Mouse (Mus musculus): ENCODE measurements around the gene Kif6. TPM values are rescaled to one million over a fixed set of nuclear protein-coding genes. Genes with fewer than 3 reads are reported as not detected.

Kif6 gene
- polyA plus RNA-seq, 1 experiment from 2014 or later = 2.7 TPM

DNA sequence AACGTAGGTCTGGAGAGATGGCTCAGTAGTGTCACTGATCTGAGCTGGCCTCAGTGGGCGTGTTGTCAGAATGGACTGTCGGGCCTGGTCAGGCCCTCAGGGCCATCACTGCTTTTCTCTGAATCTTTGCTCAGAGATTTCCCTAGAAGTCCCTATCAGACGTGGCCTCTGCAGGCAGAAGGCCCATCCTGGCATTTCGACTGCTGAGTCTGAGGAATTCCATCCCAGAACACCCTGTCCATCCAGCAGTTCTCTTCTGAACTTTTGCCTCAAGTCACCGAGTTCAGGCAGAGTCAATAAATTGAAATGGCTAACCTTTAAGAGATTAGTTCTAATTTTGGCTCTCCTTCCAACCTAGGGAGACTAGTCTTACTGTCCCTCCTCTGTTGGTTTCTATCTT is 119.1 kb downstream of the Kif6 start:
- Histone ChIP-seq H3K4me1 (ENCODE audit: control insufficient read depth, insufficient read depth, low read length) (0 out of 2 replicates have a peak, but pooled peaks cover 3% of the 10 kb centered on the region), H3K9me3 (ENCODE audit: control insufficient read depth, low read depth, low read length) (no peaks in the 10 kb centered on the region), H3K4me2 (replicated peaks; ENCODE audit: low read depth, low read length) (no peak overlapping the region), H3K27ac (ENCODE audit: low read length) (no peak overlapping the region), H3K27me3 (ENCODE audit: control insufficient read depth, insufficient read depth, low read length) (no peaks in the 10 kb centered on the region), H3K4me3 (ENCODE audit: low read depth, low read length) (no peak overlapping the region), H3K9ac (replicated peaks; ENCODE audit: low read depth, low read length) (no peak overlapping the region), H3K36me3 (ENCODE audit: control insufficient read depth, insufficient read depth, low read length) (no peaks in the 10 kb centered on the region)
- WGBS = 82% methylated on average over 6 of the region's 6 CpGs
- no peak for ATAC-seq (ENCODE audit: insufficient number of reproducible peaks, insufficient read depth, low FRiP score, low read depth)

DNA sequence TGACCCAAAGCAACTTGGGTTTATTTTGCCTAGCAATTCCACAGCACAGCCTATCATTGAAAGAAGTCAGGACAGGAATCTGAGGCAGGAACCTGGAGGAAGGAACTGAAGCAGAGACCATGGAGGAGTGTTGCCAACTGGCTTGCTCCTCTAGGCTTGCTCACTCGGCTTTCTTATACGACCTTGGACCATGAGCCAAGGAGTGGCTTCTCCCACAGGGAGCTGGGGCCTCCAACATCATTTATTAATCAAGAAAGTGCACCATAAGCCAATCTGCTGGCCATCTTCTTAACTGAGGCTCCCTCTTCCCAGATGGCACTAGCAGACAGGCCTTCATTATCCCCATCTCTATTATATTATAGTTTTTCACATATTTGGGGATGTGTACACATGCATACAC is 119.8 kb downstream of the Kif6 start:
- Histone ChIP-seq H3K4me1 (ENCODE audit: control insufficient read depth, insufficient read depth, low read length) (0 out of 2 replicates have a peak, but pooled peaks cover 3% of the 10 kb centered on the region), H3K27ac (ENCODE audit: low read length) (no peak overlapping the region), H3K9ac (replicated peaks; ENCODE audit: low read depth, low read length) (no peak overlapping the region), H3K9me3 (ENCODE audit: control insufficient read depth, low read depth, low read length) (no peaks in the 10 kb centered on the region), H3K27me3 (ENCODE audit: control insufficient read depth, insufficient read depth, low read length) (no peaks in the 10 kb centered on the region), H3K4me2 (replicated peaks; ENCODE audit: low read depth, low read length) (no peak overlapping the region), H3K36me3 (ENCODE audit: control insufficient read depth, insufficient read depth, low read length) (no peaks in the 10 kb centered on the region), H3K4me3 (ENCODE audit: low read depth, low read length) (no peak overlapping the region)
- 91% methylated on average over 2 of the region's 2 CpGs for WGBS
- no peak for ATAC-seq (ENCODE audit: insufficient number of reproducible peaks, insufficient read depth, low FRiP score, low read depth)

DNA sequence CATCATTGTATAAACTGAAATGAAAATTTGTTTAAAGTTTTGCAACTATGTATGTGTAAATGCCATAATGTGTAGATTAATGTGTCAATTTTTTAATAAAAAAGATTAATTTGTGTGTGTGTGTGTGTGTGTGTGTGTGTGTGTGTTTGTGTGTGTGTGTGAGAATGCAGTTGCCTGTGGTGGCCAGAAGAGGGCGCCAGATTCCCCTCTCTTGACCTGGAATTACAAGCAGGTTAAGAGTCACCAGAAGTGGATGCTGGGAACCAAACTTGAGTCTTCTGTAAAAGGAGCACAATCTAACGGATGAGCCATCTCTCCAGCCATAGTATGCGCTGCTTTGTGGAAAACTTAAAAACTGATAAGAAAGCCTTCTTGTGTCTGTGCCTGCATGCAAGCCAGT is 121.4 kb downstream of the Kif6 start:
- ATAC-seq (ENCODE audit: insufficient number of reproducible peaks, insufficient read depth, low FRiP score, low read depth) = no peak
- 73% methylated on average over 3 of the region's 3 CpGs for WGBS
- no peaks in the 10 kb centered on the region for H3K36me3 ChIP-seq (ENCODE audit: control insufficient read depth, insufficient read depth, low read length)

DNA sequence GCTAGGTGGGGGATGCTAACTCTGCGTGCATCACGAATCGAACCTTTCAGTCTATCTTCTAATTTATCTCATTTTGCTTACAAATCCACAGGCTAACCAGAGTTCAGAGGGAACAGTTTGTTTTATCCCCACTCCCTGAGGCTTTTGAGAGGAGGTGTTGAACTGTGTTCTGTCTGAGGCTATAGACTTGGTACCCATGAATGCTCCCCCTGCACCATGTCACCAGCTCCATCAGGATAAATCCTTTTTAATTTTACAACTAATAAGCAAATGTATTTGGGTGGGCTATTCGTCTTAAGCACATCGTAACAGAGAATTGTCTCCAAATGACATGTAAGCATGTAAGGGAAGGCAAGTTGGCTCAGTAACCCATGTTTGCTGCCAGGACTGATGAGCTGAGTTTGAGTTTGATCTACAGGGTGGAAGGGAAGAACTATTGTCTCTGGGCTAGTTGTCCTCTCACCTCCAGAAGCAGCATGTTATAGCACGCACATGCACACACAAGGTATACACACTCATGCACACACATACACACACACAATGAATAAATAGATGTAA is 122.4 kb downstream of the Kif6 start:
- Histone ChIP-seq H3K9me3 (ENCODE audit: control insufficient read depth, low read depth, low read length) (no peaks in the 10 kb centered on the region), H3K4me1 (ENCODE audit: control insufficient read depth, insufficient read depth, low read length) (0 out of 2 replicates have a peak, but pooled peaks cover 3% of the 10 kb centered on the region), H3K4me2 (replicated peaks; ENCODE audit: low read depth, low read length) (no peak overlapping the region), H3K9ac (replicated peaks; ENCODE audit: low read depth, low read length) (no peak overlapping the region), H3K4me3 (ENCODE audit: low read depth, low read length) (no peak overlapping the region), H3K27ac (ENCODE audit: low read length) (no peak overlapping the region), H3K36me3 (ENCODE audit: control insufficient read depth, insufficient read depth, low read length) (no peaks in the 10 kb centered on the region), H3K27me3 (ENCODE audit: control insufficient read depth, insufficient read depth, low read length) (no peaks in the 10 kb centered on the region)
- WGBS = 83% methylated on average over 6 of the region's 6 CpGs
- no peak for ATAC-seq (ENCODE audit: insufficient number of reproducible peaks, insufficient read depth, low FRiP score, low read depth)

More for the DNA sequence above, 121.4 kb downstream of the Kif6 start:
- Histone ChIP-seq H3K27me3 (ENCODE audit: control insufficient read depth, insufficient read depth, low read length) (no peaks in the 10 kb centered on the region), H3K4me1 (ENCODE audit: control insufficient read depth, insufficient read depth, low read length) (0 out of 2 replicates have a peak, but pooled peaks cover 3% of the 10 kb centered on the region), H3K9me3 (ENCODE audit: control insufficient read depth, low read depth, low read length) (no peaks in the 10 kb centered on the region), H3K27ac (ENCODE audit: low read length) (no peak overlapping the region), H3K4me3 (ENCODE audit: low read depth, low read length) (no peak overlapping the region), H3K9ac (replicated peaks; ENCODE audit: low read depth, low read length) (no peak overlapping the region), H3K4me2 (replicated peaks; ENCODE audit: low read depth, low read length) (no peak overlapping the region)

- ATAC-seq (ENCODE audit: insufficient number of reproducible peaks, insufficient read depth, low FRiP score, low read depth) = peak; percentile 42; the same call in 1 of the 2 replicates
- H3K27me3 ChIP-seq (ENCODE audit: control insufficient read depth, insufficient read depth, low read length) = no peaks in the 10 kb centered on the region
- no peak overlapping the region for H3K27ac ChIP-seq (ENCODE audit: low read length)
- no peaks in the 10 kb centered on the region for H3K9me3 ChIP-seq (ENCODE audit: control insufficient read depth, low read depth, low read length)
- H3K36me3 ChIP-seq (ENCODE audit: control insufficient read depth, insufficient read depth, low read length) = no peaks in the 10 kb centered on the region
- H3K4me3 ChIP-seq (ENCODE audit: low read depth, low read length) = no peak overlapping the region
- 56% methylated on average over 11 of the region's 11 CpGs for WGBS
- H3K4me1 ChIP-seq (ENCODE audit: control insufficient read depth, insufficient read depth, low read length) = no peaks in the 10 kb centered on the region
- no peak overlapping the region for H3K4me2 ChIP-seq (replicated peaks; ENCODE audit: low read depth, low read length)
- H3K9ac ChIP-seq (replicated peaks; ENCODE audit: low read depth, low read length) = no peak overlapping the region
These were observed 123.4 kb downstream of the Kif6 start for GRCm38 (mm10) chr17:49738351-49738750.

GRCm38 (mm10) chr17:49739896-49740679 is 125.2 kb downstream of the Kif6 start:
- Histone ChIP-seq H3K27me3 (ENCODE audit: control insufficient read depth, insufficient read depth, low read length) (no peaks in the 10 kb centered on the region), H3K9me3 (ENCODE audit: control insufficient read depth, low read depth, low read length) (no peaks in the 10 kb centered on the region), H3K9ac (replicated peaks; ENCODE audit: low read depth, low read length) (no peak overlapping the region), H3K27ac (ENCODE audit: low read length) (no peak overlapping the region), H3K4me2 (replicated peaks; ENCODE audit: low read depth, low read length) (no peak overlapping the region), H3K36me3 (ENCODE audit: control insufficient read depth, insufficient read depth, low read length) (no peaks in the 10 kb centered on the region), H3K4me3 (ENCODE audit: low read depth, low read length) (no peak overlapping the region), H3K4me1 (ENCODE audit: control insufficient read depth, insufficient read depth, low read length) (no peaks in the 10 kb centered on the region)
- no peak for ATAC-seq (ENCODE audit: insufficient number of reproducible peaks, insufficient read depth, low FRiP score, low read depth)
- WGBS = 88% methylated on average over 9 of the region's 9 CpGs

GRCm38 (mm10) chr17:49741172-49741571 is 126.2 kb downstream of the Kif6 start:
- Histone ChIP-seq H3K9ac (replicated peaks; ENCODE audit: low read depth, low read length) (no peak overlapping the region), H3K27ac (ENCODE audit: low read length) (no peak overlapping the region), H3K4me2 (replicated peaks; ENCODE audit: low read depth, low read length) (no peak overlapping the region), H3K9me3 (ENCODE audit: control insufficient read depth, low read depth, low read length) (no peaks in the 10 kb centered on the region), H3K27me3 (ENCODE audit: control insufficient read depth, insufficient read depth, low read length) (no peaks in the 10 kb centered on the region), H3K36me3 (ENCODE audit: control insufficient read depth, insufficient read depth, low read length) (no peaks in the 10 kb centered on the region), H3K4me1 (ENCODE audit: control insufficient read depth, insufficient read depth, low read length) (no peaks in the 10 kb centered on the region), H3K4me3 (ENCODE audit: low read depth, low read length) (no peak overlapping the region)
- ATAC-seq (ENCODE audit: insufficient number of reproducible peaks, insufficient read depth, low FRiP score, low read depth) = no peak
- 80% methylated on average over 4 of the region's 4 CpGs for WGBS

GRCm38 (mm10) chr17:49741927-49742326 is 127.0 kb downstream of the Kif6 start:
- H3K4me2 ChIP-seq (replicated peaks; ENCODE audit: low read depth, low read length) = no peak overlapping the region
- ATAC-seq (ENCODE audit: insufficient number of reproducible peaks, insufficient read depth, low FRiP score, low read depth) = no peak
- H3K27me3 ChIP-seq (ENCODE audit: control insufficient read depth, insufficient read depth, low read length) = no peaks in the 10 kb centered on the region
- H3K9ac ChIP-seq (replicated peaks; ENCODE audit: low read depth, low read length) = no peak overlapping the region
- WGBS = 67% methylated on average over 5 of the region's 5 CpGs
- no peak overlapping the region for H3K27ac ChIP-seq (ENCODE audit: low read length)
- no peaks in the 10 kb centered on the region for H3K36me3 ChIP-seq (ENCODE audit: control insufficient read depth, insufficient read depth, low read length)
- no peak overlapping the region for H3K4me3 ChIP-seq (ENCODE audit: low read depth, low read length)
- no peaks in the 10 kb centered on the region for H3K4me1 ChIP-seq (ENCODE audit: control insufficient read depth, insufficient read depth, low read length)
- H3K9me3 ChIP-seq (ENCODE audit: control insufficient read depth, low read depth, low read length) = no peaks in the 10 kb centered on the region
